16 mouse cellular contexts compared by ENCODE assay signal in the genomic region with DNA sequence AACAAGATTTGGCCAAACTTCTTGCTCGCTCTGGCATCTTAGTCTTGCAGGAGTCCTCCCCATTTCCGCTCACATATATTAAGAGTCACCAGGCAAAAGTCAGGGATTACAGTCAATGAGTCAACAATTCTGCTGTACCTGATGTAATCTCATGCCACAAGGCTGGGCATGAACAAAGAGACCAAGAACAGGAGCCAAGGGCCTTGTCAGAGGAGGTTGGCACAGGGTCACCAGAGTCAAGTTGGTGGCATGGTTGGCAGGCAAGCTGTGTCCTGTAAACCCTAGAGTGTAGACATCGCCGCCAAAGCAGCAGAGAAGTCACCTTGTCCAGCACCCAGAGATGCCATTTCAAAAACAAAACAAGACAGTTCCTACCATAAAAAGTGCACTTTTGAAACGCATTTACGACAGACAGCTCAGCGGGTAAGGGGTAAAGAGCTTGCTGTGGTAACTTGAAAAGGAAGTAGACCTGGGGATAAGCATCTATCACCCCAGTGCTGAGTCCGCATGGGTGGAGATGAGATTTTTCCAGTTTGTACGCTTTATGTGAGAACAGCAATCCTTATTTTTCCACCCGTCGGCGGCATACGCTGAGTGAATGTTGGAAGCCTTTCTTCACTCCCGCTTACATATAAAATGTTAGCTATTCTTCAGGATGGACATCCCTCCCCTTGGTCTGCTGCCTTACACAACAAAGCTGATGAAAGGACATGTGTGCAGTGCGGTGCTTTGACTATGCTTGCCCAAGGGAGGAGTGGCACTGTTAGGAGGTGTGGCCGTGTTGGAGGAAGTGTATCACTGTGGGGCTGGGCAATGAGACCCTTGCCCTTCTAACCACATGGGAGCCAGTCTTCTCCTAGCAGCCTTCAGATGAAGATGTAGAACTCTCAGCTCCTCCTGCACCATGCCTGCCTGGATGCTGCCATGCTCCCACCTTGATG. TPM values are rescaled to one million over a fixed set of nuclear protein-coding genes. Genes with fewer than 3 reads are reported as not detected.
DNase-seq lines count a peak whose midpoint lies in the region; ATAC-seq lines count a peak whose summit lies in the region.
"Had no signal": no experiment of that assay in that cellular context is flagged by ENCODE, and none has a peak within 500 bp of the region (broad histone marks: within the 10 kb centered on the region; RNA-seq: fewer than 3 reads in every experiment).

No protein-coding gene starts in this region.

- no peak overlapping the region for H3K27ac ChIP-seq in heart, embryonic 12.5 days (ENCODE audit: poor library complexity, severe bottlenecking)
- H3K27ac ChIP-seq: forebrain, embryonic 15.5 days; hindbrain, embryonic 13.5 days; neural tube, embryonic 12.5 days had no signal

- intact Hi-C loops in left cerebral cortex, postnatal 10 days (cut with DNase I) = no loop called here

- peak; percentile 98 for DNase-seq in heart, adult 11 months
- peak; percentile 78 for DNase-seq in urinary bladder, postnatal 14 days (ENCODE audit: low spot score)
- no peak for DNase-seq in urinary bladder, postnatal 10 days (ENCODE audit: low spot score)
- peak; percentile 60 to 76 for DNase-seq in heart, adult 9 months (ENCODE audit: low spot score in 2 of 2)
- no peak for DNase-seq in left cerebral cortex, postnatal 10 days (ENCODE audit: extremely low spot score in 1 of 2, low spot score in 2 of 2)
- DNase-seq in layer of hippocampus, postnatal 25 days (ENCODE audit: extremely low spot score in 1 of 2, low spot score in 1 of 2) = no peak
- DNase-seq: cerebellum, adult 11 months; gastrocnemius, postnatal 25 days; kidney, adult 11 months; lung, adult 2 months; midbrain, embryonic 14.5 days had no signal

- 85% methylated on average over 16 of the region's 16 CpGs for WGBS in heart, embryonic 12.5 days

- no peak overlapping the region for H3K9ac ChIP-seq in heart, embryonic 12.5 days
- H3K9ac ChIP-seq: forebrain, embryonic 15.5 days; hindbrain, embryonic 13.5 days; neural tube, embryonic 12.5 days had no signal

- peaks cover 19% of the 10 kb centered on the region for H3K4me1 ChIP-seq in heart, embryonic 12.5 days (replicated peaks)

- no peaks in the 10 kb centered on the region for H3K36me3 ChIP-seq in heart, embryonic 12.5 days
- H3K36me3 ChIP-seq: forebrain, embryonic 15.5 days; hindbrain, embryonic 13.5 days; neural tube, embryonic 12.5 days had no signal

- ATAC-seq in heart, embryonic 12.5 days (ENCODE audit: insufficient number of reproducible peaks, low FRiP score) = no peak
- no peak for ATAC-seq in activated CD4-positive, CD25-positive, alpha-beta regulatory T cell, adult 4 months
- ATAC-seq: forebrain, embryonic 15.5 days had no signal

- H3K4me2 ChIP-seq in heart, embryonic 12.5 days = no peak overlapping the region
- H3K4me2 ChIP-seq: forebrain, embryonic 15.5 days; hindbrain, embryonic 13.5 days; neural tube, embryonic 12.5 days had no signal

- H3K9me3 ChIP-seq in heart, embryonic 12.5 days (replicated peaks) = no peaks in the 10 kb centered on the region
- H3K9me3 ChIP-seq: forebrain, embryonic 15.5 days; hindbrain, embryonic 13.5 days; neural tube, embryonic 12.5 days had no signal

- no peak overlapping the region for H3K4me3 ChIP-seq in heart, embryonic 12.5 days
- H3K4me3 ChIP-seq: forebrain, embryonic 15.5 days; hindbrain, embryonic 13.5 days; neural tube, embryonic 12.5 days had no signal

- H3K27me3 ChIP-seq in heart, embryonic 12.5 days (replicated peaks) = 0 out of 2 replicates have a peak, but pooled peaks cover 6% of the 10 kb centered on the region

RNA-seq across cellular contexts. Expression of a gene that starts 10.6 kb away (rescaled TPM):
- polyA plus RNA-seq in heart, embryonic 12.5 days (2016; fragmentation: Nextera tagmentation; extraction: Ambion mirVana) = 2.2 TPM in 2 replicates
- total RNA-seq in left cerebral cortex, postnatal 10 days (2021) = 1 to 10 TPM; 4.8 to 6.4 TPM
- polyA plus RNA-seq in activated CD4-positive, CD25-positive, alpha-beta regulatory T cell, adult 4 months (2017; shearing (Covaris generic)) = 1 to 10 TPM; 8.8 to 9.8 TPM
- total RNA-seq in layer of hippocampus, postnatal 25 days (2021) = 1 to 10 TPM; 7.7 to 9.2 TPM

Comparison
In these comparisons a context has a peak if more than half of its experiments do, and no peak if none do; other contexts are left out.
1. DNase-seq: peak in heart, adult 11 months (single experiment), urinary bladder, postnatal 14 days (single experiment) and heart, adult 9 months (2 of 2); none in urinary bladder, postnatal 10 days (single experiment), left cerebral cortex, postnatal 10 days (0 of 2) and layer of hippocampus, postnatal 25 days (0 of 2).